ENCODE assay signal across 23 mouse cellular contexts in genomic region chr1:188233036-188233724, GRCm38 (mm10). TPM values are rescaled to one million over a fixed set of nuclear protein-coding genes. Genes with fewer than 3 reads are reported as not detected.
"Had no signal": no experiment of that assay in that cellular context is flagged by ENCODE, and none has a peak within 500 bp of the region (broad histone marks: within the 10 kb centered on the region; RNA-seq: fewer than 3 reads in every experiment).

No protein-coding gene starts in this region.

- DNase-seq: gastrocnemius, postnatal 14 days; gastrocnemius, postnatal 36 days; heart, adult 11 months; heart, postnatal 10 days; heart, postnatal 36 days; kidney, adult 11 months; kidney, adult 2 months; kidney, adult 9 months; kidney, postnatal 14 days; kidney, postnatal 4 days; liver; liver, embryonic 13.5 days had no signal

- H3K4me3 ChIP-seq: heart, embryonic 10.5 days; heart, embryonic 12.5 days; hindbrain, embryonic 13.5 days; hindbrain, embryonic 15.5 days; kidney, embryonic 15.5 days; layer of hippocampus, adult 2 months; left cerebral cortex, adult 2 months; limb, embryonic 10.5 days; limb, embryonic 12.5 days; liver, embryonic 13.5 days had no signal

- H3K36me3 ChIP-seq: heart, embryonic 10.5 days; heart, embryonic 12.5 days; hindbrain, embryonic 13.5 days; hindbrain, embryonic 15.5 days; kidney, embryonic 15.5 days; limb, embryonic 10.5 days; limb, embryonic 12.5 days; liver, embryonic 13.5 days had no signal

- H3K27me3 ChIP-seq: heart, embryonic 12.5 days; hindbrain, embryonic 13.5 days; hindbrain, embryonic 15.5 days; kidney, embryonic 15.5 days; limb, embryonic 12.5 days; liver, embryonic 13.5 days had no signal

- H3K4me2 ChIP-seq: heart, embryonic 12.5 days; hindbrain, embryonic 13.5 days; hindbrain, embryonic 15.5 days; kidney, embryonic 15.5 days; limb, embryonic 12.5 days; liver, embryonic 11.5 days; liver, embryonic 13.5 days had no signal

RNA-seq across cellular contexts. Expression of gene Ush2a, which starts 28.6 kb away (rescaled TPM):
- polyA plus RNA-seq: kidney, adult 2 months; kidney, postnatal 0 days; liver, embryonic 13.5 days had no signal
